Mouse (Mus musculus) G1E (cell line): ENCODE data around the gene Dtx3.

Experiments used
- CTCF ChIP-seq: IDR thresholded peaks from 2 replicates; pipeline ENCODE4 v1.5.1; 2012; ENCODE audit warnings: low read depth, low read length, inconsistent platforms, mixed read lengths
- GATA1 ChIP-seq: IDR thresholded peaks from 2 replicates; pipeline ENCODE4 v1.6.1; 2012; ENCODE audit warnings: borderline replicate concordance, low read length, inconsistent platforms, mixed read lengths
- GATA2 ChIP-seq: IDR thresholded peaks from 2 replicates; pipeline ENCODE4 v1.6.1; 2012; ENCODE audit warnings: low read depth, low read length, inconsistent platforms, borderline replicate concordance
- POLR2AphosphoS5 ChIP-seq: IDR thresholded peaks from 2 replicates; pipeline ENCODE4 v1.6.1; 2012; ENCODE audit warnings: low read depth, low read length, inconsistent platforms; ENCODE audit not compliant: insufficient replicate concordance
- TAL1 ChIP-seq: conservative IDR thresholded peaks from 2 replicates; pipeline ENCODE4 v1.6.1; 2012; ENCODE audit warnings: low read depth, low read length, inconsistent platforms, mixed read lengths

- TF ChIP-seq CTCF: no peak
- TF ChIP-seq TAL1: no peak
- no peak for TF ChIP-seq GATA1
- TF ChIP-seq GATA2: no peak
- TF ChIP-seq POLR2AphosphoS5: no peak
These were observed 34.8 kb downstream of the Dtx3 start for GRCm38 (mm10) chr10:127160728-127161127.
